Comparison of ENCODE assay signal across 9 mouse cellular contexts in genomic region chr7:98672241-98672955, GRCm38 (mm10). TPM values are rescaled to one million over a fixed set of nuclear protein-coding genes. Genes with fewer than 3 reads are reported as not detected.
DNase-seq lines count a peak whose midpoint lies in the region; ATAC-seq and TF ChIP-seq lines count a peak whose summit lies in the region.
"Had no signal": no experiment of that assay in that cellular context is flagged by ENCODE, and none has a peak within 500 bp of the region (broad histone marks: within the 10 kb centered on the region; RNA-seq: fewer than 3 reads in every experiment).

No protein-coding gene starts in this region.

- ATAC-seq in kidney, embryonic 15.5 days (replicated peaks; ENCODE audit: low FRiP score), result peak; percentile 58; the same call in 1 of the 2 replicates
- 0 out of 2 replicates have a peak, but pooled peaks have one; percentile 56 for ATAC-seq in common myeloid progenitor, adult 5-6 weeks (replicated peaks; ENCODE audit: low read depth, poor library complexity, severe bottlenecking)
- no peak for ATAC-seq in erythroblast, adult 5-6 weeks (replicated peaks; ENCODE audit: low FRiP score, poor library complexity, severe bottlenecking)
- ATAC-seq in forebrain, embryonic 16.5 days, result no peak

- TF ChIP-seq POLR2A in heart, adult 2 months (IDR thresholded peaks at IDR 0.05; ENCODE audit: insufficient read depth, low read depth, low read length), result no peak

- no peak for DNase-seq in kidney, postnatal 25 days
- peak; percentile 63 to 70 for DNase-seq in heart, adult 2 months
- DNase-seq in lung, postnatal 14 days, result peak; percentile 20
- DNase-seq in thymus, postnatal 10 days (ENCODE audit: low spot score in 2 of 2), result no peak

- no peak for TF ChIP-seq CTCF in heart, adult 2 months (IDR thresholded peaks at IDR 0.05)

- 36% methylated on average over 11 of the region's 11 CpGs for WGBS in kidney, embryonic 15.5 days
- WGBS in heart, adult 2 months, result 40% methylated on average over 11 of the region's 11 CpGs
- 74% methylated on average over 11 of the region's 11 CpGs for WGBS in forebrain, embryonic 16.5 days

- no peaks in the 10 kb centered on the region for H3K27me3 ChIP-seq in kidney, embryonic 15.5 days
- H3K27me3 ChIP-seq in heart, adult 2 months (ENCODE audit: control insufficient read depth, insufficient read depth, low read length), result no peaks in the 10 kb centered on the region
- no peaks in the 10 kb centered on the region for H3K27me3 ChIP-seq in forebrain, embryonic 16.5 days (replicated peaks; ENCODE audit: control insufficient read depth, insufficient read depth, low read length)
- H3K27me3 ChIP-seq: hindbrain, embryonic 15.5 days had no signal

- H3K4me2 ChIP-seq in kidney, embryonic 15.5 days, result no peak overlapping the region
- H3K4me2 ChIP-seq in forebrain, embryonic 16.5 days (ENCODE audit: low read length), result no peak overlapping the region
- H3K4me2 ChIP-seq: hindbrain, embryonic 15.5 days had no signal

- no peaks in the 10 kb centered on the region for H3K9me3 ChIP-seq in kidney, embryonic 15.5 days (replicated peaks)
- no peaks in the 10 kb centered on the region for H3K9me3 ChIP-seq in forebrain, embryonic 16.5 days (ENCODE audit: control insufficient read depth, low read length)
- H3K9me3 ChIP-seq: hindbrain, embryonic 15.5 days had no signal

- no peaks in the 10 kb centered on the region for H3K79me2 ChIP-seq in heart, adult 2 months (replicated peaks; ENCODE audit: control insufficient read depth, insufficient read depth, low read length)

- intact Hi-C loops in heart, adult 2 months (cut with DNase I), result no loop called here

- H3K27ac ChIP-seq in kidney, embryonic 15.5 days, result peak overlapping the region; percentile 51
- H3K27ac ChIP-seq in heart, adult 2 months, result peak overlapping the region; percentile 68
- H3K27ac ChIP-seq in forebrain, embryonic 16.5 days (ENCODE audit: low read length), result no peak overlapping the region
- H3K27ac ChIP-seq: hindbrain, embryonic 15.5 days had no signal

- no peak overlapping the region for H3K9ac ChIP-seq in kidney, embryonic 15.5 days
- H3K9ac ChIP-seq in heart, adult 2 months (ENCODE audit: low read depth, low read length), result no peak overlapping the region
- H3K9ac ChIP-seq in forebrain, embryonic 16.5 days (replicated peaks; ENCODE audit: low read depth, low read length), result no peak overlapping the region
- H3K9ac ChIP-seq: hindbrain, embryonic 15.5 days had no signal

- H3K4me1 ChIP-seq in kidney, embryonic 15.5 days, result peaks cover 28% of the 10 kb centered on the region
- peaks cover 10% of the 10 kb centered on the region for H3K4me1 ChIP-seq in heart, adult 2 months (ENCODE audit: control insufficient read depth, insufficient read depth, low read length)
- H3K4me1 ChIP-seq in forebrain, embryonic 16.5 days (replicated peaks; ENCODE audit: control insufficient read depth, insufficient read depth, low read length), result no peaks in the 10 kb centered on the region
- H3K4me1 ChIP-seq: hindbrain, embryonic 15.5 days had no signal

- no peak for TF ChIP-seq EP300 in heart, adult 2 months (IDR thresholded peaks at IDR 0.05; ENCODE audit: insufficient read depth, low read depth, low read length)

- no peaks in the 10 kb centered on the region for H3K36me3 ChIP-seq in kidney, embryonic 15.5 days
- peaks cover 3% of the 10 kb centered on the region for H3K36me3 ChIP-seq in heart, adult 2 months (ENCODE audit: control insufficient read depth, insufficient read depth, low read length)
- no peaks in the 10 kb centered on the region for H3K36me3 ChIP-seq in forebrain, embryonic 16.5 days (ENCODE audit: control insufficient read depth, insufficient read depth)
- H3K36me3 ChIP-seq: hindbrain, embryonic 15.5 days had no signal

- no peak overlapping the region for H3K4me3 ChIP-seq in kidney, embryonic 15.5 days (replicated peaks)
- H3K4me3 ChIP-seq in heart, adult 2 months, result no peak overlapping the region
- H3K4me3 ChIP-seq in forebrain, embryonic 16.5 days (replicated peaks; ENCODE audit: low read length), result no peak overlapping the region
- H3K4me3 ChIP-seq: hindbrain, embryonic 15.5 days had no signal

RNA-seq across cellular contexts. Expression of gene Emsy, which starts 15.8 kb away (rescaled TPM):
- 29.3 and 32.4 TPM in 2 replicates for polyA plus RNA-seq in kidney, embryonic 15.5 days (2015; fragmentation: Nextera tagmentation; extraction: Ambion mirVana)
- 30.3 and 46.6 TPM in 2 replicates for total RNA-seq in common myeloid progenitor, adult 5-6 weeks (2017)
- total RNA-seq in heart, adult 2 months (2021), result 10 to 100 TPM; 24.0 to 25.6 TPM
- polyA plus RNA-seq in heart, adult 2 months (2012; rRNA removed), result 19.6 and 27.7 TPM in 2 replicates
- total RNA-seq in erythroblast, adult 5-6 weeks (2015; ENCODE audit: low replicate concordance), result 69.6 and 81.7 TPM in 2 replicates
- 50.3 and 55.3 TPM in 2 replicates for total RNA-seq in erythroblast, adult 5-6 weeks (2017; ENCODE audit: low replicate concordance)
- polyA plus RNA-seq in forebrain, embryonic 16.5 days (2015; fragmentation: Nextera tagmentation; extraction: Ambion mirVana), result 41.6 and 42.2 TPM in 2 replicates

RNA-seq across cellular contexts. Expression of gene Thap12, which starts 30.5 kb away (rescaled TPM):
- polyA plus RNA-seq in kidney, embryonic 15.5 days (2015; fragmentation: Nextera tagmentation; extraction: Ambion mirVana), result 61.3 and 61.7 TPM in 2 replicates
- total RNA-seq in common myeloid progenitor, adult 5-6 weeks (2017), result 95.8 and 101 TPM in 2 replicates
- 10 to 100 TPM; 71.5 to 80.7 TPM for total RNA-seq in heart, adult 2 months (2021)
- polyA plus RNA-seq in heart, adult 2 months (2012; rRNA removed), result 18.0 and 41.5 TPM in 2 replicates
- total RNA-seq in erythroblast, adult 5-6 weeks (2015; ENCODE audit: low replicate concordance), result 4.8 and 11.3 TPM in 2 replicates
- 7.2 and 11.8 TPM in 2 replicates for total RNA-seq in erythroblast, adult 5-6 weeks (2017; ENCODE audit: low replicate concordance)
- polyA plus RNA-seq in forebrain, embryonic 16.5 days (2015; fragmentation: Nextera tagmentation; extraction: Ambion mirVana), result 50.8 and 54.8 TPM in 2 replicates

Comparison
In these comparisons a context has a peak if more than half of its experiments do, and no peak if none do; other contexts are left out.
1. ATAC-seq: peak in kidney, embryonic 15.5 days (single experiment) and common myeloid progenitor, adult 5-6 weeks (single experiment); none in erythroblast, adult 5-6 weeks (single experiment) and forebrain, embryonic 16.5 days (single experiment).
2. DNase-seq: peak in heart, adult 2 months (2 of 2) and lung, postnatal 14 days (single experiment); none in kidney, postnatal 25 days (0 of 2) and thymus, postnatal 10 days (0 of 2).